Mouse (Mus musculus): ENCODE measurements at regions not wholly inside any gene's neighbourhood (a gene's known extent, or its start where the extent isn't known, plus 50 kb on each side); places are given as distances from the start of the nearest gene placed in this dataset.
A peak's percentile ranks its signal among the peaks of the same experiment; 100 is the strongest.

- no peak for DNase-seq
- Histone ChIP-seq H3K27me3 (ENCODE audit: insufficient read depth, low read length) (no peaks in the 10 kb centered on the region), H3K9me3 (ENCODE audit: low read length) (no peaks in the 10 kb centered on the region), H3K9ac (replicated peaks) (no peak overlapping the region), H3K4me3 (ENCODE audit: low read depth, low read length) (no peak overlapping the region), H3K27ac (ENCODE audit: low read depth) (no peak overlapping the region), H3K36me3 (replicated peaks; ENCODE audit: insufficient read depth, low read length) (no peaks in the 10 kb centered on the region), H3K4me1 (ENCODE audit: insufficient read depth) (no peaks in the 10 kb centered on the region), H3K4me2 (ENCODE audit: low read depth, low read length) (no peak overlapping the region)
- ATAC-seq = no peak
- WGBS (ENCODE audit: insufficient replicate concordance) = 27% methylated on average over 12 of the region's 12 CpGs
- TF ChIP-seq CTCF (IDR thresholded peaks at IDR 0.05; ENCODE audit: low read depth) (no peak), EP300 (IDR thresholded peaks at IDR 0.05; ENCODE audit: low read depth) (no peak)
Measured at GRCm38 (mm10) chr7:84800966-84801365, 52.4 kb upstream of the Olfr291 start.

GRCm38 (mm10) chr7:84794655-84795054, 58.7 kb upstream of the Olfr291 start:
- H3K27me3 ChIP-seq (ENCODE audit: insufficient read depth, low read length) = no peaks in the 10 kb centered on the region
- TF ChIP-seq EP300 (IDR thresholded peaks at IDR 0.05; ENCODE audit: low read depth) = no peak
- 0 out of 2 replicates have a peak, but pooled peaks have one; percentile 8 for TF ChIP-seq CTCF (IDR thresholded peaks at IDR 0.05; ENCODE audit: low read depth)
- no peaks in the 10 kb centered on the region for H3K4me1 ChIP-seq (ENCODE audit: insufficient read depth)
- no peaks in the 10 kb centered on the region for H3K36me3 ChIP-seq (replicated peaks; ENCODE audit: insufficient read depth, low read length)
- ATAC-seq = no peak
- H3K4me2 ChIP-seq (ENCODE audit: low read depth, low read length) = no peak overlapping the region
- WGBS (ENCODE audit: insufficient replicate concordance) = 8% methylated on average over 1 of the region's 1 CpGs
- no peaks in the 10 kb centered on the region for H3K9me3 ChIP-seq (ENCODE audit: low read length)
- H3K9ac ChIP-seq (replicated peaks) = no peak overlapping the region
- H3K27ac ChIP-seq (ENCODE audit: low read depth) = no peak overlapping the region
- DNase-seq = no peak
- no peak overlapping the region for H3K4me3 ChIP-seq (ENCODE audit: low read depth, low read length)

GRCm38 (mm10) chr7:84779276-84779825, 74.0 kb upstream of the Olfr291 start:
- no peaks in the 10 kb centered on the region for H3K27me3 ChIP-seq (ENCODE audit: insufficient read depth, low read length)
- H3K27ac ChIP-seq (ENCODE audit: low read depth) = no peak overlapping the region
- H3K9me3 ChIP-seq (ENCODE audit: low read length) = no peaks in the 10 kb centered on the region
- ATAC-seq (peak; percentile 97), DNase-seq (peak; percentile 88)
- peak overlapping the region; percentile 23 for H3K9ac ChIP-seq (replicated peaks)
- no peaks in the 10 kb centered on the region for H3K4me1 ChIP-seq (ENCODE audit: insufficient read depth)
- no peaks in the 10 kb centered on the region for H3K36me3 ChIP-seq (replicated peaks; ENCODE audit: insufficient read depth, low read length)
- peak overlapping the region; percentile 88 for H3K4me2 ChIP-seq (ENCODE audit: low read depth, low read length)
- TF ChIP-seq EP300 (IDR thresholded peaks at IDR 0.05; ENCODE audit: low read depth) = no peak
- TF ChIP-seq CTCF (IDR thresholded peaks at IDR 0.05; ENCODE audit: low read depth) = peak; percentile 95
- WGBS (ENCODE audit: insufficient replicate concordance) = 3% methylated on average over 30 of the region's 30 CpGs
- H3K4me3 ChIP-seq (ENCODE audit: low read depth, low read length) = peak overlapping the region; percentile 55

GRCm38 (mm10) chr7:84777696-84778095, 75.7 kb upstream of the Olfr291 start:
- no peaks in the 10 kb centered on the region for H3K27me3 ChIP-seq (ENCODE audit: insufficient read depth, low read length)
- no peak for DNase-seq
- H3K4me2 ChIP-seq (ENCODE audit: low read depth, low read length) = no peak overlapping the region
- no peak overlapping the region for H3K27ac ChIP-seq (ENCODE audit: low read depth)
- no peak overlapping the region for H3K4me3 ChIP-seq (ENCODE audit: low read depth, low read length)
- no peaks in the 10 kb centered on the region for H3K4me1 ChIP-seq (ENCODE audit: insufficient read depth)
- no peak overlapping the region for H3K9ac ChIP-seq (replicated peaks)
- H3K36me3 ChIP-seq (replicated peaks; ENCODE audit: insufficient read depth, low read length) = no peaks in the 10 kb centered on the region
- no peaks in the 10 kb centered on the region for H3K9me3 ChIP-seq (ENCODE audit: low read length)
- no peak for ATAC-seq
- TF ChIP-seq CTCF (IDR thresholded peaks at IDR 0.05; ENCODE audit: low read depth) (peak; percentile 34), EP300 (IDR thresholded peaks at IDR 0.05; ENCODE audit: low read depth) (no peak)

GRCm38 (mm10) chr7:84756261-84756660, 66.5 kb upstream of the Zfand6 start:
- Histone ChIP-seq H3K4me2 (ENCODE audit: low read depth, low read length) (no peak overlapping the region), H3K27me3 (ENCODE audit: insufficient read depth, low read length) (no peaks in the 10 kb centered on the region), H3K4me3 (ENCODE audit: low read depth, low read length) (no peak overlapping the region), H3K36me3 (replicated peaks; ENCODE audit: insufficient read depth, low read length) (no peaks in the 10 kb centered on the region), H3K27ac (ENCODE audit: low read depth) (no peak overlapping the region), H3K9me3 (ENCODE audit: low read length) (no peaks in the 10 kb centered on the region), H3K4me1 (ENCODE audit: insufficient read depth) (no peaks in the 10 kb centered on the region), H3K9ac (replicated peaks) (no peak overlapping the region)
- ATAC-seq (no peak), DNase-seq (no peak)
- 67% methylated on average over 3 of the region's 3 CpGs for WGBS (ENCODE audit: insufficient replicate concordance)
- no peak for TF ChIP-seq CTCF (IDR thresholded peaks at IDR 0.05; ENCODE audit: low read depth)
- TF ChIP-seq EP300 (IDR thresholded peaks at IDR 0.05; ENCODE audit: low read depth) = no peak

GRCm38 (mm10) chr7:84753361-84753760, 63.6 kb upstream of the Zfand6 start:
- Histone ChIP-seq H3K36me3 (replicated peaks; ENCODE audit: insufficient read depth, low read length) (no peaks in the 10 kb centered on the region), H3K27me3 (ENCODE audit: insufficient read depth, low read length) (no peaks in the 10 kb centered on the region), H3K9ac (replicated peaks) (no peak overlapping the region), H3K4me2 (ENCODE audit: low read depth, low read length) (no peak overlapping the region), H3K27ac (ENCODE audit: low read depth) (no peak overlapping the region), H3K9me3 (ENCODE audit: low read length) (no peaks in the 10 kb centered on the region), H3K4me1 (ENCODE audit: insufficient read depth) (0 out of 2 replicates have a peak, but pooled peaks cover 4% of the 10 kb centered on the region), H3K4me3 (ENCODE audit: low read depth, low read length) (no peak overlapping the region)
- no peak for TF ChIP-seq EP300 (IDR thresholded peaks at IDR 0.05; ENCODE audit: low read depth)
- TF ChIP-seq CTCF (IDR thresholded peaks at IDR 0.05; ENCODE audit: low read depth) = no peak
- 88% methylated on average over 1 of the region's 1 CpGs for WGBS (ENCODE audit: insufficient replicate concordance)
- DNase-seq (no peak), ATAC-seq (no peak)

Measured in liver, postnatal 0 days (tissue).